Mouse (Mus musculus): ENCODE results near the gene Krt24. TPM values are rescaled to one million over a fixed set of nuclear protein-coding genes. Genes with fewer than 3 reads are reported as not detected.

Gene Krt24
- total and polyA plus RNA-seq, 3 experiments, result not detected

- TF ChIP-seq GABPA (IDR thresholded peaks at IDR 0.05; ENCODE audit: low read depth, low read length) (no peak), GATA1 (IDR thresholded peaks at IDR 0.05; ENCODE audit: low read depth, low read length) (no peak), MAFK (IDR thresholded peaks at IDR 0.05; ENCODE audit: borderline replicate concordance, low read depth, low read length) (no peak), NRF1 (IDR thresholded peaks at IDR 0.05; ENCODE audit: insufficient read depth, low read depth, low read length, poor library complexity, severe bottlenecking) (peak; percentile 45; the same call in 1 of the 2 replicates), MAZ (IDR thresholded peaks at IDR 0.05; ENCODE audit: low read depth, low read length) (peak; percentile 88; the same call in 1 of the 2 replicates), POLR2A (IDR thresholded peaks at IDR 0.05; ENCODE audit: control insufficient read depth in 1 of 2, insufficient read depth in 1 of 2, low read depth in 1 of 2, low read length in 2 of 2, poor library complexity in 1 of 2) (peak; percentile 91 to 92), RCOR1 (IDR thresholded peaks at IDR 0.05; ENCODE audit: low read depth, low read length) (no peak), E2F4 (IDR thresholded peaks at IDR 0.05; ENCODE audit: borderline replicate concordance, low read depth, low read length) (no peak; the same call in 1 of the 2 replicates)
Measured at GRCm38 (mm10) chr11:99230261-99231048, 54.6 kb downstream of the Krt24 start, which contains the start of gene Smarce1 (continued).

Other genes starting within 250 kb of the Krt24 start
- 89.8 and 94.4 TPM in 2 replicates for gene Igfbp4, start 244.0 kb downstream of the Krt24 start, total RNA-seq (2012; rRNA removed)
- 100 to 1,000 TPM in 1 of 2 experiments, not detected in 1; 221 TPM for gene Igfbp4, start 244.0 kb downstream of the Krt24 start, polyA plus RNA-seq (2012; ENCODE audit: insufficient read depth in 1 of 2, insufficient read length in 2 of 2, low read depth in 1 of 2, low replicate concordance in 2 of 2, missing spikeins in 1 of 2)
- gene Tns4, start 196.0 kb downstream of the Krt24 start, total RNA-seq (2012; rRNA removed), result not detected in 2 replicates
- under 1 TPM in 1 of 2 experiments, not detected in 1; 0.03 TPM for gene Tns4, start 196.0 kb downstream of the Krt24 start, polyA plus RNA-seq (2012; ENCODE audit: insufficient read depth in 1 of 2, insufficient read length in 2 of 2, low read depth in 1 of 2, low replicate concordance in 2 of 2, missing spikeins in 1 of 2)
- gene Ccr7, start 130.2 kb downstream of the Krt24 start, total RNA-seq (2012; rRNA removed), result 0.04 TPM in 1 of 2 replicates, not detected in the other
- gene Ccr7, start 130.2 kb downstream of the Krt24 start, polyA plus RNA-seq (2012; ENCODE audit: insufficient read depth in 1 of 2, insufficient read length in 2 of 2, low read depth in 1 of 2, low replicate concordance in 2 of 2, missing spikeins in 1 of 2), result under 1 TPM in 1 of 2 experiments, not detected in 1; 0.06 TPM
- gene Smarce1, start 54.2 kb downstream of the Krt24 start, total RNA-seq (2012; rRNA removed), result 243 and 265 TPM in 2 replicates
- 100 to 1,000 TPM in 1 of 2 experiments, not detected in 1; 277 TPM for gene Smarce1, start 54.2 kb downstream of the Krt24 start, polyA plus RNA-seq (2012; ENCODE audit: insufficient read depth in 1 of 2, insufficient read length in 2 of 2, low read depth in 1 of 2, low replicate concordance in 2 of 2, missing spikeins in 1 of 2)
- gene Krt222, start 41.2 kb downstream of the Krt24 start, total RNA-seq (2012; rRNA removed), result not detected in 2 replicates
- under 1 TPM in 1 of 2 experiments, not detected in 1; 0.07 TPM for gene Krt222, start 41.2 kb downstream of the Krt24 start, polyA plus RNA-seq (2012; ENCODE audit: insufficient read depth in 1 of 2, insufficient read length in 2 of 2, low read depth in 1 of 2, low replicate concordance in 2 of 2, missing spikeins in 1 of 2)
- not detected in 2 replicates for gene Krt25, start 37.7 kb upstream of the Krt24 start, total RNA-seq (2012; rRNA removed)
- gene Krt25, start 37.7 kb upstream of the Krt24 start, polyA plus RNA-seq (2012; ENCODE audit: insufficient read depth in 1 of 2, insufficient read length in 2 of 2, low read depth in 1 of 2, low replicate concordance in 2 of 2, missing spikeins in 1 of 2), result not detected
- gene Krt26, start 52.7 kb upstream of the Krt24 start, total RNA-seq (2012; rRNA removed), result not detected in 2 replicates
- not detected for gene Krt26, start 52.7 kb upstream of the Krt24 start, polyA plus RNA-seq (2012; ENCODE audit: insufficient read depth in 1 of 2, insufficient read length in 2 of 2, low read depth in 1 of 2, low replicate concordance in 2 of 2, missing spikeins in 1 of 2)
- not detected in 2 replicates for gene Krt27, start 65.8 kb upstream of the Krt24 start, total RNA-seq (2012; rRNA removed)
- gene Krt27, start 65.8 kb upstream of the Krt24 start, polyA plus RNA-seq (2012; ENCODE audit: insufficient read depth in 1 of 2, insufficient read length in 2 of 2, low read depth in 1 of 2, low replicate concordance in 2 of 2, missing spikeins in 1 of 2), result not detected
- gene Krt28, start 89.6 kb upstream of the Krt24 start, total RNA-seq (2012; rRNA removed), result not detected in 2 replicates
- gene Krt28, start 89.6 kb upstream of the Krt24 start, polyA plus RNA-seq (2012; ENCODE audit: insufficient read depth in 1 of 2, insufficient read length in 2 of 2, low read depth in 1 of 2, low replicate concordance in 2 of 2, missing spikeins in 1 of 2), result not detected
- gene Krt10, start 104.1 kb upstream of the Krt24 start, total RNA-seq (2012; rRNA removed), result not detected in 2 replicates
- gene Krt10, start 104.1 kb upstream of the Krt24 start, polyA plus RNA-seq (2012; ENCODE audit: insufficient read depth in 1 of 2, insufficient read length in 2 of 2, low read depth in 1 of 2, low replicate concordance in 2 of 2, missing spikeins in 1 of 2), result not detected
- not detected in 2 replicates for gene Krt12, start 137.0 kb upstream of the Krt24 start, total RNA-seq (2012; rRNA removed)
- gene Krt12, start 137.0 kb upstream of the Krt24 start, polyA plus RNA-seq (2012; ENCODE audit: insufficient read depth in 1 of 2, insufficient read length in 2 of 2, low read depth in 1 of 2, low replicate concordance in 2 of 2, missing spikeins in 1 of 2), result under 1 TPM in 1 of 2 experiments, not detected in 1; 0.10 TPM
- gene Krt20, start 152.9 kb upstream of the Krt24 start, total RNA-seq (2012; rRNA removed), result not detected in 2 replicates
- gene Krt20, start 152.9 kb upstream of the Krt24 start, polyA plus RNA-seq (2012; ENCODE audit: insufficient read depth in 1 of 2, insufficient read length in 2 of 2, low read depth in 1 of 2, low replicate concordance in 2 of 2, missing spikeins in 1 of 2), result not detected
- gene Krt23, start 207.9 kb upstream of the Krt24 start, total RNA-seq (2012; rRNA removed), result not detected in 2 replicates
- gene Krt23, start 207.9 kb upstream of the Krt24 start, polyA plus RNA-seq (2012; ENCODE audit: insufficient read depth in 1 of 2, insufficient read length in 2 of 2, low read depth in 1 of 2, low replicate concordance in 2 of 2, missing spikeins in 1 of 2), result not detected
- not detected in 2 replicates for gene Krt39, start 236.1 kb upstream of the Krt24 start, total RNA-seq (2012; rRNA removed)
- gene Krt39, start 236.1 kb upstream of the Krt24 start, polyA plus RNA-seq (2012; ENCODE audit: insufficient read depth in 1 of 2, insufficient read length in 2 of 2, low read depth in 1 of 2, low replicate concordance in 2 of 2, missing spikeins in 1 of 2), result not detected